Mouse (Mus musculus): Measurements from ENCODE around the gene Slc18a2.

Slc18a2 gene

GRCm38 (mm10) chr19:59260718-59261442 lies at the start of gene Slc18a2:
Gene Slc18a2 (plus strand): TSS chr19:59260896.
- in situ Hi-C loops (cut with MboI) = no loop called here

GRCm38 (mm10) chr19:59216891-59217290 lies 43.8 kb upstream of the Slc18a2 start:
- in situ Hi-C loops (cut with MboI) = no loop called here

- in situ Hi-C loops (cut with MboI) = no loop called here
These were observed 41.7 kb upstream of the Slc18a2 start, which contains the start of gene Kcnk18 for GRCm38 (mm10) chr19:59218991-59219390. Gene Kcnk18 (plus strand): TSS chr19:59219214.

GRCm38 (mm10) chr19:59221131-59221530 lies 39.6 kb upstream of the Slc18a2 start:
- in situ Hi-C loops (cut with MboI) = no loop called here

- in situ Hi-C loops (cut with MboI) = no loop called here
These were observed 32.3 kb upstream of the Slc18a2 start for GRCm38 (mm10) chr19:59228376-59228775.

- in situ Hi-C loops (cut with MboI) = no loop called here
These were observed 27.9 kb upstream of the Slc18a2 start for GRCm38 (mm10) chr19:59232786-59233185.

GRCm38 (mm10) chr19:59235001-59235400 lies 25.7 kb upstream of the Slc18a2 start:
- in situ Hi-C loops (cut with MboI) = no loop called here

- in situ Hi-C loops (cut with MboI) = no loop called here
These were observed 24.6 kb upstream of the Slc18a2 start for GRCm38 (mm10) chr19:59236046-59236445.

GRCm38 (mm10) chr19:59238630-59239029 lies 22.1 kb upstream of the Slc18a2 start:
- in situ Hi-C loops (cut with MboI) = no loop called here

GRCm38 (mm10) chr19:59239124-59239817 lies 21.4 kb upstream of the Slc18a2 start:
- in situ Hi-C loops (cut with MboI) = no loop called here

- in situ Hi-C loops (cut with MboI) = no loop called here
These were observed 18.7 kb upstream of the Slc18a2 start for GRCm38 (mm10) chr19:59241987-59242386.

GRCm38 (mm10) chr19:59243057-59243456 lies 17.6 kb upstream of the Slc18a2 start:
- in situ Hi-C loops (cut with MboI) = no loop called here

GRCm38 (mm10) chr19:59248144-59248543 lies 12.6 kb upstream of the Slc18a2 start:
- in situ Hi-C loops (cut with MboI) = no loop called here

- in situ Hi-C loops (cut with MboI) = no loop called here
These were observed 12.0 kb upstream of the Slc18a2 start for GRCm38 (mm10) chr19:59248553-59249286.

- in situ Hi-C loops (cut with MboI) = no loop called here
These were observed 8.0 kb upstream of the Slc18a2 start for GRCm38 (mm10) chr19:59252651-59253050.

GRCm38 (mm10) chr19:59259633-59260032 lies 1.1 kb upstream of the Slc18a2 start:
- in situ Hi-C loops (cut with MboI) = no loop called here

GRCm38 (mm10) chr19:59261604-59262003 lies 908 bp downstream of the Slc18a2 start:
- in situ Hi-C loops (cut with MboI) = no loop called here

- in situ Hi-C loops (cut with MboI) = no loop called here
These were observed 2.5 kb downstream of the Slc18a2 start for GRCm38 (mm10) chr19:59263171-59263570.

- in situ Hi-C loops (cut with MboI) = no loop called here
These were observed 4.3 kb downstream of the Slc18a2 start for GRCm38 (mm10) chr19:59264838-59265532.

GRCm38 (mm10) chr19:59265907-59266306 lies 5.2 kb downstream of the Slc18a2 start:
- in situ Hi-C loops (cut with MboI) = no loop called here

- in situ Hi-C loops (cut with MboI) = no loop called here
These were observed 6.8 kb downstream of the Slc18a2 start for GRCm38 (mm10) chr19:59267417-59267963.

GRCm38 (mm10) chr19:59273190-59273589 lies 12.5 kb downstream of the Slc18a2 start:
- in situ Hi-C loops (cut with MboI) = no loop called here

All from mature B cell (primary cell).